Mouse (Mus musculus) midbrain, embryonic 11.5 days (tissue): Measurements from ENCODE around the gene Wfdc3. TPM values are rescaled to one million over a fixed set of nuclear protein-coding genes. Genes with fewer than 3 reads are reported as not detected.

ENCODE experiments used
- ATAC-seq: fragments of 200-750 bp; cut with Nextera tagmentation; 2 replicates; pipeline ENCODE4 v1.8.0; 2017; ENCODE audit warnings: moderate TSS enrichment, moderate library complexity; ENCODE audit not compliant: low FRiP score
- DNase-seq: peaks from one replicate; pipeline ENCODE4 v3.0.0; 2015; ENCODE audit warnings: low spot score; ENCODE audit errors: missing footprints
- H3K27ac ChIP-seq: fragments of 300-500 bp; sonication (generic); 2 replicates; pipeline ENCODE4 v1.5.1; 2014; ENCODE audit warnings: low read depth, low read length
- H3K27me3 ChIP-seq: fragments of 300-500 bp; sonication (generic); 2 replicates; pipeline ENCODE4 v1.6.1; 2014; ENCODE audit warnings: mild to moderate bottlenecking, low read length, moderate library complexity, mixed read lengths; ENCODE audit not compliant: control insufficient read depth, insufficient read depth
- H3K36me3 ChIP-seq: fragments of 300-500 bp; sonication (generic); 2 replicates; pipeline ENCODE4 v1.6.1; 2014; ENCODE audit warnings: mild to moderate bottlenecking, low read length, moderate library complexity, mixed read lengths; ENCODE audit not compliant: control insufficient read depth, insufficient read depth
- H3K4me1 ChIP-seq: fragments of 300-500 bp; sonication (generic); 2 replicates; pipeline ENCODE4 v1.6.1; 2014; ENCODE audit warnings: low read length; ENCODE audit not compliant: control insufficient read depth, insufficient read depth
- H3K4me2 ChIP-seq: fragments of 300-500 bp; sonication (generic); 2 replicates; pipeline ENCODE4 v1.6.1; 2014; ENCODE audit warnings: mild to moderate bottlenecking, moderate library complexity
- H3K4me3 ChIP-seq: fragments of 300-500 bp; sonication (generic); 2 replicates; pipeline ENCODE4 v1.5.1; 2014; ENCODE audit warnings: low read depth, low read length
- H3K9ac ChIP-seq: fragments of 300-500 bp; sonication (generic); 2 replicates; pipeline ENCODE4 v1.6.1; 2014; ENCODE audit warnings: low read length
- H3K9me3 ChIP-seq: fragments of 300-500 bp; sonication (generic); 2 replicates; pipeline ENCODE4 v1.6.1; 2016; ENCODE audit warnings: low read length; ENCODE audit not compliant: control insufficient read depth
- WGBS: fragments of 180-500 bp; shearing (Covaris S2); extraction: QIAGEN DNeasy Blood & Tissue Kit; methylation state at CpG from one replicate; pipeline ENCODE4 v1.1.7; 2014; 5-methylcytosine and 5-hydroxymethylcytosine counted together
- polyA plus RNA-seq: library from polyadenylated mRNA; unstranded; fragments of >200 nt; fragmentation: Nextera tagmentation; extraction: Ambion mirVana; gene quantifications from 2 replicates; pipeline ENCODE4 v1.2.1, GENCODE M21; 2014

The Wfdc3 gene
- polyA plus RNA-seq, 1 experiment from 2014 or later, result 0.85 TPM

GRCm38 (mm10) chr2:164767812-164768540, 22.2 kb upstream of the Wfdc3 start:
- Histone ChIP-seq H3K27ac (no peak overlapping the region), H3K9me3 (no peaks in the 10 kb centered on the region), H3K27me3 (no peaks in the 10 kb centered on the region), H3K9ac (no peak overlapping the region), H3K4me3 (no peak overlapping the region), H3K4me2 (no peak overlapping the region), H3K4me1 (peaks cover 20% of the 10 kb centered on the region), H3K36me3 (peaks cover 24% of the 10 kb centered on the region)
- DNase-seq (no peak), ATAC-seq (no peak)
- WGBS, result 96% methylated on average over 15 of the region's 15 CpGs

GRCm38 (mm10) chr2:164765841-164766240, 20.1 kb upstream of the Wfdc3 start:
- no peak overlapping the region for H3K9ac ChIP-seq
- no peak overlapping the region for H3K4me3 ChIP-seq
- H3K36me3 ChIP-seq, result peaks cover 20% of the 10 kb centered on the region; the same call in 1 of the 2 replicates
- no peak overlapping the region for H3K27ac ChIP-seq
- ATAC-seq, result no peak
- no peaks in the 10 kb centered on the region for H3K9me3 ChIP-seq
- H3K4me1 ChIP-seq, result peaks cover 7% of the 10 kb centered on the region
- no peaks in the 10 kb centered on the region for H3K27me3 ChIP-seq
- H3K4me2 ChIP-seq, result no peak overlapping the region
- 75% methylated on average over 3 of the region's 3 CpGs for WGBS
- DNase-seq, result no peak

- no peaks in the 10 kb centered on the region for H3K9me3 ChIP-seq
- no peaks in the 10 kb centered on the region for H3K4me1 ChIP-seq
- DNase-seq (no peak), ATAC-seq (no peak)
- no peak overlapping the region for H3K4me2 ChIP-seq
- WGBS, result 90% methylated on average over 7 of the region's 7 CpGs
- no peaks in the 10 kb centered on the region for H3K27me3 ChIP-seq
- H3K27ac ChIP-seq, result no peak overlapping the region
- peaks cover 13% of the 10 kb centered on the region; the same call in 1 of the 2 replicates for H3K36me3 ChIP-seq
- no peak overlapping the region for H3K9ac ChIP-seq
- H3K4me3 ChIP-seq, result no peak overlapping the region
Observed at GRCm38 (mm10) chr2:164762593-164762992, 16.9 kb upstream of the Wfdc3 start.

- 95% methylated on average over 4 of the region's 4 CpGs for WGBS
- H3K4me3 ChIP-seq, result no peak overlapping the region
- DNase-seq (no peak), ATAC-seq (no peak)
- no peak overlapping the region for H3K4me2 ChIP-seq
- no peaks in the 10 kb centered on the region for H3K27me3 ChIP-seq
- H3K4me1 ChIP-seq, result no peaks in the 10 kb centered on the region
- no peak overlapping the region for H3K9ac ChIP-seq
- H3K36me3 ChIP-seq, result peaks cover 12% of the 10 kb centered on the region; the same call in 1 of the 2 replicates
- H3K9me3 ChIP-seq, result no peaks in the 10 kb centered on the region
- H3K27ac ChIP-seq, result no peak overlapping the region
Observed at GRCm38 (mm10) chr2:164761971-164762370, 16.2 kb upstream of the Wfdc3 start.

- no peaks in the 10 kb centered on the region for H3K9me3 ChIP-seq
- H3K4me3 ChIP-seq, result no peak overlapping the region
- no peak overlapping the region for H3K4me2 ChIP-seq
- H3K9ac ChIP-seq, result no peak overlapping the region
- WGBS, result 95% methylated on average over 2 of the region's 2 CpGs
- H3K27me3 ChIP-seq, result no peaks in the 10 kb centered on the region
- H3K4me1 ChIP-seq, result no peaks in the 10 kb centered on the region
- H3K27ac ChIP-seq, result no peak overlapping the region
- DNase-seq (no peak), ATAC-seq (no peak)
- peaks cover 16% of the 10 kb centered on the region for H3K36me3 ChIP-seq
Observed at GRCm38 (mm10) chr2:164761502-164761901, 15.8 kb upstream of the Wfdc3 start.

- Histone ChIP-seq H3K27ac (no peak overlapping the region), H3K4me3 (no peak overlapping the region), H3K4me1 (no peaks in the 10 kb centered on the region), H3K27me3 (no peaks in the 10 kb centered on the region), H3K9ac (no peak overlapping the region), H3K9me3 (no peaks in the 10 kb centered on the region), H3K36me3 (peaks cover 23% of the 10 kb centered on the region), H3K4me2 (no peak overlapping the region)
- 91% methylated on average over 4 of the region's 4 CpGs for WGBS
- DNase-seq, result no peak
- no peak for ATAC-seq
Observed at GRCm38 (mm10) chr2:164760059-164760833, 14.5 kb upstream of the Wfdc3 start.

GRCm38 (mm10) chr2:164758692-164759091, 13.0 kb upstream of the Wfdc3 start:
- peaks cover 24% of the 10 kb centered on the region for H3K36me3 ChIP-seq

GRCm38 (mm10) chr2:164757841-164758240, 12.1 kb upstream of the Wfdc3 start:
- Histone ChIP-seq H3K36me3 (peaks cover 25% of the 10 kb centered on the region), H3K4me3 (no peak overlapping the region), H3K4me1 (no peaks in the 10 kb centered on the region), H3K27me3 (no peaks in the 10 kb centered on the region), H3K27ac (no peak overlapping the region), H3K9ac (no peak overlapping the region), H3K4me2 (no peak overlapping the region), H3K9me3 (no peaks in the 10 kb centered on the region)
- no peak for DNase-seq
- 88% methylated on average over 11 of the region's 11 CpGs for WGBS
- ATAC-seq, result no peak

More at GRCm38 (mm10) chr2:164758692-164759091, 13.0 kb upstream of the Wfdc3 start:
- Histone ChIP-seq H3K9ac (no peak overlapping the region), H3K9me3 (no peaks in the 10 kb centered on the region), H3K4me1 (no peaks in the 10 kb centered on the region), H3K27me3 (no peaks in the 10 kb centered on the region), H3K27ac (no peak overlapping the region), H3K4me2 (no peak overlapping the region), H3K4me3 (no peak overlapping the region)
- ATAC-seq (no peak), DNase-seq (no peak)
- 68% methylated on average over 1 of the region's 1 CpGs for WGBS

- H3K9ac ChIP-seq, result no peak overlapping the region
- H3K36me3 ChIP-seq, result peaks cover 18% of the 10 kb centered on the region
- DNase-seq (no peak), ATAC-seq (no peak)
- no peaks in the 10 kb centered on the region for H3K9me3 ChIP-seq
- no peaks in the 10 kb centered on the region for H3K27me3 ChIP-seq
- H3K27ac ChIP-seq, result no peak overlapping the region
- WGBS, result 92% methylated on average over 2 of the region's 2 CpGs
- H3K4me2 ChIP-seq, result no peak overlapping the region
- no peak overlapping the region for H3K4me3 ChIP-seq
- no peaks in the 10 kb centered on the region for H3K4me1 ChIP-seq
Observed at GRCm38 (mm10) chr2:164754800-164755199, 9.1 kb upstream of the Wfdc3 start.
